ENCODE assay signal across 8 mouse cellular contexts in genomic region chr8:105288958-105289732, GRCm38 (mm10). TPM values are rescaled to one million over a fixed set of nuclear protein-coding genes. Genes with fewer than 3 reads are reported as not detected.
DNase-seq lines count a peak whose midpoint lies in the region; ATAC-seq and TF ChIP-seq lines count a peak whose summit lies in the region.

No protein-coding gene starts in this region.

- peak overlapping the region; percentile 74 for H3K9ac ChIP-seq in hindbrain, postnatal 0 days (replicated peaks; ENCODE audit: low read length)

- ATAC-seq in hindbrain, postnatal 0 days, result peak; percentile 93
- peak; percentile 86 for ATAC-seq in megakaryocyte, adult 5-6 weeks (ENCODE audit: poor library complexity, severe bottlenecking)

- intact Hi-C loops in left cerebral cortex, adult 2 months (cut with DNase I), result no loop called here

- no peaks in the 10 kb centered on the region for H3K36me3 ChIP-seq in hindbrain, postnatal 0 days (ENCODE audit: insufficient read depth, low read length)

- peak; percentile 92 for DNase-seq in T-cell, adult 2 months (ENCODE audit: low spot score)
- peak; percentile 90 to 97 for DNase-seq in cerebellum, postnatal 4 days (ENCODE audit: low spot score in 2 of 2)
- peak; percentile 89 for DNase-seq in gastrocnemius, adult 18-20 months (ENCODE audit: low spot score)
- DNase-seq in hindbrain, postnatal 0 days (ENCODE audit: low spot score), result peak; percentile 99
- peak; percentile 94 to 95 for DNase-seq in left cerebral cortex, adult 2 months (ENCODE audit: extremely low spot score in 1 of 2, low spot score in 2 of 2)
- peak; percentile 95 to 96 for DNase-seq in right cerebral cortex, adult 2 months (ENCODE audit: low spot score in 2 of 2)
- DNase-seq in urinary bladder, postnatal 14 days (ENCODE audit: low spot score), result peak; percentile 93

- H3K27ac ChIP-seq in hindbrain, postnatal 0 days, result peak overlapping the region; percentile 94
- H3K27ac ChIP-seq in left cerebral cortex, adult 2 months, result peak overlapping the region; percentile 86

- 1% methylated on average over 53 of the region's 53 CpGs for WGBS in hindbrain, postnatal 0 days

- H3K4me2 ChIP-seq in hindbrain, postnatal 0 days (ENCODE audit: low read depth, low read length), result peak overlapping the region; percentile 72

- H3K4me1 ChIP-seq in hindbrain, postnatal 0 days (ENCODE audit: insufficient read depth, low read length), result peaks cover 18% of the 10 kb centered on the region; the same call in 1 of the 2 replicates

- H3K27me3 ChIP-seq in hindbrain, postnatal 0 days (ENCODE audit: insufficient read depth, low read length), result no peaks in the 10 kb centered on the region

- peak overlapping the region; percentile 54 for H3K4me3 ChIP-seq in hindbrain, postnatal 0 days (ENCODE audit: low read length)
- H3K4me3 ChIP-seq in left cerebral cortex, adult 2 months, result peak overlapping the region; percentile 61

- peak; percentile 53 for TF ChIP-seq CTCF in hindbrain, postnatal 0 days (IDR thresholded peaks at IDR 0.05; ENCODE audit: low read depth)
- TF ChIP-seq CTCF in left cerebral cortex, adult 2 months (IDR thresholded peaks at IDR 0.05), result no peak; the same call in none of the 2 replicates

- H3K9me3 ChIP-seq in hindbrain, postnatal 0 days (ENCODE audit: low read length), result no peaks in the 10 kb centered on the region

RNA-seq across cellular contexts. Expression of gene 4931428F04Rik, which starts 0.5 kb away (rescaled TPM):
- total RNA-seq in gastrocnemius, adult 18-20 months (2021), result under 1 TPM; 0.53 to 0.74 TPM
- total RNA-seq in hindbrain, postnatal 0 days (2014; rRNA removed), result 52.3 and 63.4 TPM in 2 replicates
- 67.3 and 82.8 TPM in 2 replicates for polyA plus RNA-seq in hindbrain, postnatal 0 days (2015; fragmentation: Nextera tagmentation; extraction: Ambion mirVana)
- 10 to 100 TPM; 28.0 to 30.0 TPM for total RNA-seq in left cerebral cortex, adult 2 months (2021)
- 0.14 and 1.1 TPM in 2 replicates for total RNA-seq in megakaryocyte, adult 5-6 weeks (2015)
- 0.18 and 0.94 TPM in 2 replicates for total RNA-seq in megakaryocyte, adult 5-6 weeks (2017)

RNA-seq across cellular contexts. Expression of gene Exoc3l, which starts 6.8 kb away (rescaled TPM):
- 1 to 10 TPM in 1 of 2 experiments, under 1 TPM in 1; 0.85 to 1.3 TPM for total RNA-seq in gastrocnemius, adult 18-20 months (2021)
- total RNA-seq in hindbrain, postnatal 0 days (2014; rRNA removed), result 2.4 and 8.2 TPM in 2 replicates
- polyA plus RNA-seq in hindbrain, postnatal 0 days (2015; fragmentation: Nextera tagmentation; extraction: Ambion mirVana), result 5.9 and 8.0 TPM in 2 replicates
- total RNA-seq in left cerebral cortex, adult 2 months (2021), result 1 to 10 TPM; 1.1 to 2.2 TPM
- total RNA-seq in megakaryocyte, adult 5-6 weeks (2015), result 0.09 and 0.25 TPM in 2 replicates
- total RNA-seq in megakaryocyte, adult 5-6 weeks (2017), result 0.26 TPM in 1 of 2 replicates, not detected in the other

RNA-seq across cellular contexts. Expression of gene E2f4, which starts 8.3 kb away (rescaled TPM):
- 10 to 100 TPM; 31.2 to 31.7 TPM for total RNA-seq in gastrocnemius, adult 18-20 months (2021)
- 39.2 and 44.8 TPM in 2 replicates for total RNA-seq in hindbrain, postnatal 0 days (2014; rRNA removed)
- 25.6 and 28.3 TPM in 2 replicates for polyA plus RNA-seq in hindbrain, postnatal 0 days (2015; fragmentation: Nextera tagmentation; extraction: Ambion mirVana)
- total RNA-seq in left cerebral cortex, adult 2 months (2021), result 10 to 100 TPM; 36.4 to 39.3 TPM
- 75.8 and 76.8 TPM in 2 replicates for total RNA-seq in megakaryocyte, adult 5-6 weeks (2015)
- 26.9 and 33.7 TPM in 2 replicates for total RNA-seq in megakaryocyte, adult 5-6 weeks (2017)

RNA-seq across cellular contexts. Expression of gene Nol3, which starts 13.2 kb away (rescaled TPM):
- total RNA-seq in gastrocnemius, adult 18-20 months (2021), result 10 to 100 TPM; 32.7 to 38.9 TPM
- 2.1 and 2.6 TPM in 2 replicates for total RNA-seq in hindbrain, postnatal 0 days (2014; rRNA removed)
- 6.6 and 6.9 TPM in 2 replicates for polyA plus RNA-seq in hindbrain, postnatal 0 days (2015; fragmentation: Nextera tagmentation; extraction: Ambion mirVana)
- 10 to 100 TPM in 1 of 2 experiments, 1 to 10 TPM in 1; 8.9 to 10.4 TPM for total RNA-seq in left cerebral cortex, adult 2 months (2021)
- total RNA-seq in megakaryocyte, adult 5-6 weeks (2015), result not detected in 2 replicates
- total RNA-seq in megakaryocyte, adult 5-6 weeks (2017), result 0.07 TPM in 1 of 2 replicates, not detected in the other

RNA-seq across cellular contexts. Expression of gene Elmo3, which starts 16.3 kb away (rescaled TPM):
- total RNA-seq in gastrocnemius, adult 18-20 months (2021), result 1 to 10 TPM; 1.3 to 2.2 TPM
- 1.2 and 1.5 TPM in 2 replicates for total RNA-seq in hindbrain, postnatal 0 days (2014; rRNA removed)
- polyA plus RNA-seq in hindbrain, postnatal 0 days (2015; fragmentation: Nextera tagmentation; extraction: Ambion mirVana), result 1.6 and 1.7 TPM in 2 replicates
- total RNA-seq in left cerebral cortex, adult 2 months (2021), result 1 to 10 TPM; 1.4 to 1.9 TPM
- total RNA-seq in megakaryocyte, adult 5-6 weeks (2015), result 0.46 and 0.58 TPM in 2 replicates
- 0.20 and 0.51 TPM in 2 replicates for total RNA-seq in megakaryocyte, adult 5-6 weeks (2017)

Comparison
In these comparisons a context has a peak if more than half of its experiments do, and no peak if none do; other contexts are left out.
1. Peak in every context shown above with its lines: DNase-seq, ATAC-seq, H3K4me3 ChIP-seq and H3K27ac ChIP-seq.
2. RNA of gene 4931428F04Rik, which starts 0.5 kb away (total RNA-seq): 52.3 to 63.4 TPM in hindbrain, postnatal 0 days and 28.0 to 30.0 TPM in left cerebral cortex, adult 2 months; 0.14 to 1.1 TPM in megakaryocyte, adult 5-6 weeks and 0.53 to 0.74 TPM in gastrocnemius, adult 18-20 months; every median in the first group is over 10 times any median in the second.